Mouse (Mus musculus) cerebellum, adult 2 months (tissue): ENCODE results near the gene Zbtb45.

Source experiments
- CTCF ChIP-seq: fragments of 200-500 bp; IDR thresholded peaks from 2 replicates; pipeline ENCODE4 v1.5.1; 2011; ENCODE audit warnings: low read depth, mild to moderate bottlenecking, control low read depth, low read length, moderate library complexity, borderline replicate concordance; ENCODE audit not compliant: insufficient read depth
- POLR2A ChIP-seq: fragments of 200-500 bp; IDR thresholded peaks from 2 replicates; pipeline ENCODE4 v1.6.1; 2011; ENCODE audit warnings: low read length, control low read depth, borderline replicate concordance; ENCODE audit not compliant: insufficient read depth

GRCm38 (mm10) chr7:13014275-13014839, 4.5 kb upstream of the Zbtb45 start:
- TF ChIP-seq CTCF (no peak), POLR2A (no peak)
